Mouse (Mus musculus) common myeloid progenitor, adult 5-6 weeks (primary cell): ENCODE results near the gene Mgmt. TPM values are rescaled to one million over a fixed set of nuclear protein-coding genes. Genes with fewer than 3 reads are reported as not detected.

ENCODE experiments used
- ATAC-seq: replicated peaks from 2 replicates; pipeline ENCODE4 v1.8.0; 2016; ENCODE audit warnings: low read depth, mild to moderate bottlenecking, moderate TSS enrichment, inconsistent platforms; ENCODE audit not compliant: poor library complexity, severe bottlenecking
- total RNA-seq: library from RNA; stranded (forward); fragments of 200-1000, 187-1606 nt; gene quantifications from 2 replicates; pipeline ENCODE4 v1.2.3, GENCODE M21; 2017

Gene Mgmt
- total RNA-seq, 1 experiment from 2014 or later, result 4.9 TPM

GRCm38 (mm10) chr7:136975001-136975400 lies 80.6 kb downstream of the Mgmt start:
- no peak for ATAC-seq

- ATAC-seq, result no peak
Observed at GRCm38 (mm10) chr7:136997456-136997855, 103.0 kb downstream of the Mgmt start.

GRCm38 (mm10) chr7:137000703-137001102 lies 106.3 kb downstream of the Mgmt start:
- ATAC-seq, result no peak

DNA sequence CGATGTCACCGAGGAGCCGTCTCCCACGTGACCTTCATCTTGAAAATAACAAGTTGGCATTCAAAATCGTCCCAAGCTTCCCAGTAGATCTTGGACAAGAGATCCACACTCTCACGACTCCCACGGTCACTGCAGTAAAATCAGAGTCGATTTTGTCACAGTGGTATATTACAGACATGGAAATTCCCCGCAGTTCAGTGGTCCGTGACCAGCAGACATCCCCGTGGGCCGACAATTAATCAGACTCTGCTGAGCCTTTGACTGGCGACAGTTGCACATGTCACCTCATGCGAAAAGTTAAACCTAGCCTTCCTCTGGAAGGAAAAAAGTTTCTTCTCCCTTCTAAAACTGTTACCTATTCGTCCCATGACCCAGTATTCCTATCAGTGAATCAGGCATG lies 106.8 kb downstream of the Mgmt start:
- ATAC-seq, result no peak

DNA sequence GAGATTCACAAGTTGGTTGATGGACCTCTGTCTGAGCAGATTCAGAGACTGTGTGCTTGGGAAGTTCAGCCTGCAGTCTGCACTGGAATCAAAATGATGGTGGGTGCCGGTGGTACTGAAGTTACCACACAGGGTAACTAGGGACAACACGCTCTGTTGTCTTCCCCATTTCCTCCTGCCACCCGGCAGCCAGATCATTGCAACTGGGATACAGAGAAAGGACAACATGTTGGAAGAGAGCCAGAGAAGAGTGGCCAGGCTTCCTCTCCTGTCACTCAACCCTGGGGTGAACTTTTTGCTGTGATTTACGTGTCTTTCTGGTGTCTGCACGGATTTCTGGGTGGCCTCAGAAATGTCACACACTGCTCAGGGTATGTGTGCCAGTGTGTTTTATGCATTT lies 107.4 kb downstream of the Mgmt start:
- ATAC-seq, result no peak

- no peak for ATAC-seq
Observed at GRCm38 (mm10) chr7:137002431-137002830, 108.0 kb downstream of the Mgmt start.

GRCm38 (mm10) chr7:137005293-137005692 lies 110.9 kb downstream of the Mgmt start:
- ATAC-seq, result no peak

GRCm38 (mm10) chr7:137008321-137008720 lies 113.9 kb downstream of the Mgmt start:
- no peak for ATAC-seq

- no peak for ATAC-seq
Observed at GRCm38 (mm10) chr7:137009732-137010275, 115.4 kb downstream of the Mgmt start.

DNA sequence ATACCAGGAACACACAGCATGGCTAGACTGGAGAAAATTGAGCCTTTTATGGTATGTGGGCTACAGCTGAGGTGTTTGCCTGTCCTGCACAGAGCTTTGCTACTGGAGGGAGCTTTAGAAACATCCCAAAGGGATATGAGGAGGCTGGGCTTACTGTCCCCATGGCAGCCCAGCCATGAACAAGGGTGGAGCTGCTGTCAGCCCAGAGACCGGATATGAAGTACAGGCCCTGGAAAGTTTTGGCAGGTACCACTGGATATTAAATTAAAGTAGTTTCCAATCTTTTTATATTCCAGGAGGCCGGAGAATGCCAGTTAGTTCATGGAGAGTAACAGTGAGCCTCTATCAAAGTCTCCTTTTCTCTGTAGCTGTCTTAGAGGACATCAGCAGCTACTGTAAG lies 116.0 kb downstream of the Mgmt start:
- ATAC-seq, result no peak

DNA sequence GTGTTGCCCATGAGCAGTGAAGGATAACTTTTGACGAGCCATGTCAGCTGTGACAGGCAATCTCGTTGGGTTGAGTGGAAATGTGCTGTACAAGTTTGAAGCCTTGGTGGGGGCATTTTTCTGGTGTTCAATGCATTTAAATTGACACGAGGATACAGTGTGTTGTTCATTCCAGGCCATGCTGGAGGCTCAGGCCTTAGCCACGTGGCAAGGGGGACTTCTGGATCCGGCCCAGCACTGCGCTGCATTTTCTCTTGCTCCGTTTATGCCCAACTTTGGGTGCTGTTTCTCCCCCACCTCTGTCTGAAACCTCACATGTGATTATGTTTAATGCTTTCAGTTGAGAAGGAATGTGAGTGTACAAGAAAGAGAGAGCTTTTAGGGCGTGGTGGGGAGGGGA lies 118.3 kb downstream of the Mgmt start:
- no peak for ATAC-seq

- ATAC-seq, result no peak
Observed at GRCm38 (mm10) chr7:137013433-137013832, 119.0 kb downstream of the Mgmt start.

GRCm38 (mm10) chr7:137018614-137019013 lies 124.2 kb downstream of the Mgmt start:
- no peak for ATAC-seq

DNA sequence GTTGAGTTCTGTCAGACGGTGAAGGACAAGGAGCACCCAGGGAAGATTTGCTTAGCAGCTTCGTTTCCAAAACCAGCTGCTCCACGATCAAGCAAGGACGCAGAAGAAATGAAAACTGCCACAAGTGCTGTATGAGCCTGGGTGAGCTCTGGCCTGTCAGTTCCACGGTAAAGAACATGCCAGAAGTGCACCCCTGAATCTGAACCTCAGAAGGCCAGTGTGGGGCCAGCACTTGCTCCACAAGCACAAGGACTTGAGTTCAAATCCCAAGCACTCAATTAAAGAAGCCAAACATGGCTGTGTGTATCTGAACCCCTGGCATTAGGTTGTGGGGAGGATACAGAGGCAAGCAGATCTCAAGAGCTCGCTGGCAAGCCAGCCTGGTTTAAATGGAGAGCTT lies 125.8 kb downstream of the Mgmt start:
- ATAC-seq, result no peak

GRCm38 (mm10) chr7:137030789-137031188 lies 136.4 kb downstream of the Mgmt start:
- no peak for ATAC-seq

GRCm38 (mm10) chr7:137033177-137033576 lies 138.8 kb downstream of the Mgmt start:
- no peak for ATAC-seq

DNA sequence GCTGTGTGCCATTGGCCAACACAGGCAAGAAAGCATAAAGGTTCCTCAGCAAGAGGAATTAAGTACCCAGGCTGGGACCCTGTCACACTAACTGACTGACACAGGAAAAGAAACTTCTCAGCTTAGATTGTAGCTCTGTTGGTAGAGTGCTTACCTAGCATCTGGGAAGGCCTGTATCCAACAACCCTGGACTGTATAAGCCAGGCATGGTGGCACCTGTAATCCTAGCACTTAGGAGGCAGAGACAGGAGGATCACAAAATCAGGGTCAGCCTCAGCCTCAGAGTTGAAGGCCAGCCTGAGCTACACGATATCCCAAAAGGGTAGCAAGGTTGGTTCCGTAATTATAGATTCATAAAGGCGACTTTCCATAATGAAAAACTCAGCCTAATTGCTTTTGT lies 140.6 kb downstream of the Mgmt start:
- ATAC-seq, result no peak

DNA sequence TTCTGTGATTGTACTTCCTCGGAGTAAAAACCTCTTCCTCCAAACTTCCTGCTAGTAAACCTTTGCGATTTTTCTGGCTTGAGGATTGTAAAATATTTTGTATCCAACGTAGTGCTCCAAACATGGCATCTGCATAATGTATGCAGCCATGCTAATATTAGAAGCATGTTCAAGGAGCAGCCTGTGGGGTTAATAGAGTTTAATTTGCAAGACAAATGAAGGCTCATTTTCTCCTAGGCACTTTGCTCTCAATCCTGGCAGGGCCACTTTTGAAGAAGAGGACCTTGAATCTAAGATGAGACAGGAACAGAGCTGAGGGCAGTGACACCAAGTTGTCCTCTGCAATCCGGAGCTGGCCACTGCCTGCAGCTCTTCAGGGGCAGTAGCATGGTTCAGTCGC lies 141.5 kb downstream of the Mgmt start:
- no peak for ATAC-seq

GRCm38 (mm10) chr7:137037471-137037870 lies 143.1 kb downstream of the Mgmt start:
- no peak for ATAC-seq

DNA sequence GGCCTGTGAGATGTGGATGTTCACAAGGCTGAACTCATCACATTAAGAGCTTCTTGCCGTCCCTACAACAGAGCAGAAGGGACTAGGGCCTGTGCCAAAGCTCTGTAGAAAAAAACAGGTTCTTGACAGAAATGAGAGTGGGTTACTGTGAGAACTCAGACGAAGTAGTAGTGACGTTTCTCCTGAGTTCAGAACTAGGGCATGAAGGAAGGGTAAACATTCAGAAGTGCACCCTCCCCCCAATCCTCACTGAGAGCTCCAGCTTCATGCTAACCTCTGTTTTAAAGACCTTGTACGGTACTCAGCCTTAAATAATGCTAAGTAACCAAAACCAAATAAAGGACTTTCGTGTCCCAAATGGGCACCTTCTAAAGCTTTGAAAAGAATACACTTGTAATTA lies 143.5 kb downstream of the Mgmt start:
- ATAC-seq, result no peak

DNA sequence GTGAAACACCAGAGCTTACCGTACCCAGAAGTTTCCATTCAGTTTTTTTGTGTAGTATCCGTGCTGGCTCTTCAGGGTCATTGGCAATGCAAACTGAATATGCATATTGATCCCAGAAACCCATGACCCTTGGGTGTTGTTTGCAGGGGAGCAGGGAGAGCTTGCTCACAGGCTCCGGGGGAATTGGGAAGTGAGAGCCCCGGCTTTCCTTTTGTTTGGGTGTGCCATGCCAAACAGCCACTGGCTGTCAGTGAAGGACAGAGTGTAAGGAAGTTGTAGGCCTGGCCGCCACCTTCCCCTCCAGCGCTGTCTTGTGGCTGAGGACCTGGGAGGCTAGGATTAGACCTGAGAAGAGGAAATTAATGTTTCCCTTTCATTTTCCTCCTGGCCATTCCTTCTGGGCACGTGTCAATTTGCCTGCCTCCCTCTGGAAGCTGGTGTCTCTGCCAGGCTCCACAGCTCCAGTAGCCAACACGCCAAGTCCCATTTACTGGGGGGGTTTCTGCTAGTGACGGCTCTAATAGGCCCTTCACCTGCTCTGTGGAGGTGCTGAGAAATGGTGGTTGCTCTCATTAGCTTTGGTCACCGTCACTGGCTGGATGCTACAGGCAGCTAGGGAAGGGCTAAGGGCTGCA lies 144.0 kb downstream of the Mgmt start:
- ATAC-seq, result no peak

- no peak for ATAC-seq
Observed at GRCm38 (mm10) chr7:137038946-137039320, 144.5 kb downstream of the Mgmt start.
